Mouse (Mus musculus): ENCODE data around the gene 1700021F07Rik.

Gene 1700021F07Rik

DNA sequence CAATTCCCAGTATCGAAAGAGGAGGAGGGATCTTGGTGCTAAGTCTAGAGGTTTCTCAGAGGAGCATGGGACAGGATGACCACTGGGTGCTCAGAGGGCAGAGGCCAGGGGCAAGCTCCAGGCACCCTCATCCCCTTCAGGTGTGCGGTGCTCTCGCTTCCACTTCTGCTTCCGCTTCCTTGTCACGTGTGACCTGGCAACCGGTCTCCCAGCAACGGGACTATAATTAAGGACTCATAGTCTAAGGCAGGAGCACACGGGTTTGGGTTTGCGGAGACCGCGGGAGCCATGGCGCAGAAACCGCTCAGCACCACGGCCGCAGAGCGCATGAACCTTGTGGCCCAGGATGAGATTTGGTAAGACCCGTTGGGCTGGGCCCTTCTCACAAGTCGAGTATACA lies at the start of gene 1700021F07Rik:
TSS of gene 1700021F07Rik (plus strand) at position 211 of the 400 bp plus-strand sequence.
- in situ Hi-C loops (cut with MboI, MseI) = loop anchor here (10.0 kb wide), 1 partner anchor 48 kb away; no protein-coding TSS in a partner anchor

DNA sequence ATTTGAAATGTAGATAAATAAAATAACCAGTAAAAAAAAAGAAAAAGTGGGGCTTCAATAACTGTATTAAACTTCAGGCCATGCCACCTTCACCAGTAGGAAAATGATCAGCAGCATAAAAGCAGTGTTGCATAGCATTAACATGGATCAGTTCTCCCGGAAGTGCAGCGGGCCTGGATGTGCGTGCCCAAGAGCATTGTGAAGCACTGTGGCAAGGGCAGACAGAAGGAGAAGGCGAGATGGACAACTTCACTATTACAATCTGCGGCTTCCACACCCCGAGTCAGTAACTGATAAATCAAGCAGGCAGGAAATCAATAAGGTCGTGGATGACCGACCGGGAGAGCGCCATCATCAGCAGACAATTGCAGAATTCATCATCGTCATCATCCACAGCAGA lies 49.2 kb upstream of the 1700021F07Rik start:
- in situ Hi-C loops (cut with MboI, MseI) = loop anchor here (10.0 kb wide), 2 partner anchors 52 to 358 kb away; partner anchors contain the start of genes 1700021F07Rik and Ctcfl

GRCm38 (mm10) chr2:173479050-173479449 lies 43.3 kb upstream of the 1700021F07Rik start:
- in situ Hi-C loops (cut with MboI, MseI) = loop anchor here (10.0 kb wide), 2 partner anchors 46 to 364 kb away; partner anchors contain the start of genes 1700021F07Rik and Ctcfl

- in situ Hi-C loops (cut with MboI, MseI) = no loop called here
Measured at GRCm38 (mm10) chr2:173484486-173484885, 37.9 kb upstream of the 1700021F07Rik start.

GRCm38 (mm10) chr2:173499612-173500011 lies 22.8 kb upstream of the 1700021F07Rik start:
- in situ Hi-C loops (cut with MboI, MseI) = no loop called here

GRCm38 (mm10) chr2:173513977-173514376 lies 8.4 kb upstream of the 1700021F07Rik start:
- in situ Hi-C loops (cut with MboI, MseI) = no loop called here

DNA sequence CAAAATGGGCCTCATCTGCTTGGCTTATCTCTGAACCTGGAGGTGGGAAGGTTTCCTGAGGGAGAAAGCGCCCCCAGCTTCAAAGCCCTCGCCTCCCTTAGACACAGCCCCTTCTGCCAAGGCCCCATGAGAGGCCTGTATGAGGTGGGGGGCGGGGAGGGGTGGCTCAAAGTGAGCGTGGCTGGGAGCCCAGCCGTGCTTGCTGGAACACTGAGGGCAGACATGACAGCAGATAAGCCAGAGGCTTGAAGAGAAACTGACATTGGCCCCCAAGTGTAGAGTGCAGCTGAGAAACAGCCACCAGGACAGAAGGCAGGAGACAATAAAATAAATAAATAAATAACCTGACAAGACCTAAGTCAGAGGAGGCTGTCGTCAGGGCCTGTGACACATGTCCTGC lies 7.2 kb upstream of the 1700021F07Rik start:
- in situ Hi-C loops (cut with MboI, MseI) = no loop called here

- in situ Hi-C loops (cut with MboI, MseI) = no loop called here
Measured at GRCm38 (mm10) chr2:173516150-173516855, 6.1 kb upstream of the 1700021F07Rik start.

GRCm38 (mm10) chr2:173528493-173528892 lies 6.1 kb downstream of the 1700021F07Rik start:
- in situ Hi-C loops (cut with MboI, MseI) = loop anchor here (10.0 kb wide), 1 partner anchor 54 kb away; no protein-coding TSS in a partner anchor

- in situ Hi-C loops (cut with MboI, MseI) = no loop called here
Measured at GRCm38 (mm10) chr2:173532711-173533462, 10.5 kb downstream of the 1700021F07Rik start.

DNA sequence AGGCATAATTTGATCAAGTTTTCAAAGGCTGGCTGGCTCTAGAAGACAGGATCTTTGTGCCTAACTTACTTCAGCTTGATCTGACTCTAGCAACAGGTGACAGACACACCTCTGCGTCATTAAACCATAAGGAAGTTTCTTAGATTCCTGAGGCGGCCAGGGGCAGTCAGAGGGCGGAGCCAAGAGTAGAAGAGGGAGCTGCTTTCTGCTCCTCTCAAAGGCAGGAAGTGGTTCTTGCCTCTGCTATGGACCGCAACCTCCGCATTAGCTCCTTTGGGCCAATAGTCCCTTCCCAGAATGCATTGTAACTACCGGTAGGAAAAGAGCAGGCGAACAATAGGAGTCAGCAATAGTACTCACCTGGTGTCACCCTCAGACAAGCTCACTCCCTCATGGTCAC lies 12.2 kb downstream of the 1700021F07Rik start:
- in situ Hi-C loops (cut with MboI, MseI) = no loop called here

DNA sequence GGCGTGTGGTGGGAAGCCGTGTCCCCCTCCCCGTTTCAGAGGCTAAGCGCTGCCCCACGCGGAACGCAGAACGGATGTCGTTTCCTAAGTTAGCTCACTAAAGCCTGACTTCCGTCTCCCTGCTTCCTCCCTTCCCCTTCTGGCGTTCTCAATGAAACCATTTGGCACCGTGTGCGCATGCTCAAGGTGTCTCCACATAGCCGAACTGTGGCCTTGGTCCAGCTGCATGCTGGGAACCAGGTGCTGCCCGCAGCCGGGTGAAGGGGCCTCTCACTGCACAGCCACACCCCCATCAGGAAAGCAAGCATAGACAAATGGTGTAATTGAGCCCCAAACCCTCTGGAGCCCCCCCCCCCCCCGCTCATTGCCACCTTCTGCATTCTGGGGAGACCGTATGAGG lies 13.0 kb downstream of the 1700021F07Rik start:
- in situ Hi-C loops (cut with MboI, MseI) = no loop called here

DNA sequence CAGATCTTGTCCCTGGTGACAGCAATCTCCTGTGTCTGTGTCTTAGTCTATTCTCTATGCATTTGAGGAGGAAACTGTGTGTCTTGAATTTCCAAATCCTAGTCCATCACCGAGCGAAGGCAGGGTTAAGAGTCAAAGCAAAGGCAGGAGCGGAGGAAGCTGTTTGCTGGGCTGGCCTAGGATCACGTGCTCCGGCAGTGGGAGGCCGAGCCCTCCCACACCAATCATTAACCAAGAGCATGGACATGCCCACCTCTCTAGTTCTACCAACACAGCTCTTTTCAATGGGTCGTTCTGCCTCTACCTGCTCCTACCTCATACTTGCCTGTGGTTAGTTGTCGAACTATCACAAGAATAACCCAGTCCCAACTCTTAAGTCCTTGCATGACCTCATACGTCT lies 13.5 kb downstream of the 1700021F07Rik start:
- in situ Hi-C loops (cut with MboI, MseI) = no loop called here

GRCm38 (mm10) chr2:173539781-173540180 lies 17.4 kb downstream of the 1700021F07Rik start:
- in situ Hi-C loops (cut with MboI, MseI) = no loop called here

GRCm38 (mm10) chr2:173541748-173542147 lies 19.4 kb downstream of the 1700021F07Rik start:
- in situ Hi-C loops (cut with MboI, MseI) = no loop called here

- in situ Hi-C loops (cut with MboI, MseI) = no loop called here
Measured at GRCm38 (mm10) chr2:173542716-173543115, 20.3 kb downstream of the 1700021F07Rik start.

- in situ Hi-C loops (cut with MboI, MseI) = loop anchor here (5.0 kb wide), 1 partner anchor 439 kb away; no protein-coding TSS in a partner anchor
Measured at GRCm38 (mm10) chr2:173545992-173546703, 23.8 kb downstream of the 1700021F07Rik start.

DNA sequence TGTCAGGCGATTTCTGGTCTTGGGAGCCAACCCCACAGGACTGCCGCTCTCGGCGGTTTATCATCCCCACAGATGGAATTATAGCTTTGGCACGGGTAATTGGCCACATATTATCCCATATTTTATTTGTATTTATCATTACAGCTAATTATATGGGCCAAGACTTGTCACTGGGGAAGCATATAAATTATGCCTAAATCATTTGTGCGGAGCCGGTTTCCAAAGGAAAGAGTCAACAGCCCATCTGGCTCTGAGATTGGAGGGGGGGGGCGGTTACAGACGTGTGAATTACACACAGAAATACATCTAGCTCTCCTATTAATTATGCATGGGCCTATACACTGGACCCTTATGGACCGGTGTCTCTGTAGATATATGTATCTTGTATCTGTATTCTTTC lies 26.9 kb downstream of the 1700021F07Rik start:
- in situ Hi-C loops (cut with MboI, MseI) = loop anchor here (5.0 kb wide), 1 partner anchor 442 kb away; no protein-coding TSS in a partner anchor

DNA sequence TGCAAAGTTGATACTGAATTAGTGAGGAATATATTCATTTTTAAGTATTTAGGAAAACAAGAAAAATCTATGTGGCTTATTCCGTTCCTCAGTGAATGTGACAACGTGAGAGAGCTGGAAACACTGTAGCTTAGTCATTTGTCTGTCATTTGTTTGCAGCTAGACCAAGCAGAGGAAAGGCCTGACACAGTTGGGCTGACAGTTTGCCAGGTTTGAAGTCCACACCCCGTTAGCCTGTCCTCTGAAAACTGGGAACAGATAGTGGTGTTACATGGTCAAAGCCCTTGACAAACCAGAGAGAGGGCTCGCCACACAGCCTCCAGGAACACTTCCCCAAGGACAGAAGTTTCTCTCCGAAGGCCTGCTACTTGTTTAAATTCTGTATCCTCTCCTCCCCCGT lies 28.3 kb downstream of the 1700021F07Rik start:
- in situ Hi-C loops (cut with MboI, MseI) = loop anchor here (5.0 kb wide), 1 partner anchor 368 kb away; no protein-coding TSS in a partner anchor

DNA sequence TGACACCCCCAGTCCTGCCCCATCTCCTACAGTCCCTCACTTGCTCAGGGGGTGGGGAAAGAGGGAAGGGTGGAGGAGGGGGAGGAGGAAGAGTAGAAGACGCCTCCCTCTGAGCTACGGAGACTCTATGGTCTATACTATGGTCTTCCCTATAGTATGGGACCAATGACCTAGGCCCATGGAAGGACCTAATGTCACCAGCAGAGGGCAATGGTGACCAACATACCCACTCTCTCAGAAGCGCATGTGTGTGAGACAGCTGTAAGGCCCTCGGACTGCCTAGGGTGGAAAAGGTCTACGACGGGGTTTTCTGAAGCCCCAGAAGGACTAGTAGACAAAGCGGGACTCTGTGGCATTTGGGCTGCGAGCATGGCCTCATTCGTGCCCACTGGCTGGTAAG lies 31.5 kb downstream of the 1700021F07Rik start:
- in situ Hi-C loops (cut with MboI, MseI) = loop anchor here (5.0 kb wide), 1 partner anchor 372 kb away; no protein-coding TSS in a partner anchor

- in situ Hi-C loops (cut with MboI, MseI) = no loop called here
Measured at GRCm38 (mm10) chr2:173558754-173559396, 36.5 kb downstream of the 1700021F07Rik start.
